Mouse (Mus musculus) stomach, postnatal 0 days (tissue): Measurements from ENCODE around the gene Zfp169.

Source experiments
- CTCF ChIP-seq: IDR thresholded peaks from 2 replicates; pipeline ENCODE4 v1.5.1; 2016; ENCODE audit warnings: antibody characterized with exemption, low read depth, mild to moderate bottlenecking, moderate library complexity
- EP300 ChIP-seq: optimal IDR thresholded peaks from 2 replicates; pipeline ENCODE3; 2016; ENCODE audit warnings: antibody characterized with exemption

DNA sequence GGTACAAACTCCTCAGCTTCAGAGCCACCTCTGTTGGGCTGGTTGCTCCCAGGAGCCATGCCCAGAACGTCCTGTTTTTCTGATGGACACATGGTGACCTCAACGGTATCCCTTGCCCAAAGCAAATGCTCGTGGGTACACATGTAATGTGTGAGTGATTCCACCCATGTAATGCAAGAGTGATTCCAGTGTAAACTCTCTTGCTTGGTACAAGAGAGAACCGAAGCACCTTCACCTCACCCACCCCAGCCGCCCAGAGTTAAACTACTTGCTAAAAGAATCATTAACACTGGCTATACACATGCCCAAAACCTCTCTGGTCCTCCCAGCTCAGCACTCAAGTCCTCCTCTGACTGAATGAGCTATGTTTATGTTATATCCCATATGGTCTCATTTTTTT, 74.9 kb downstream of the Zfp169 start:
- TF ChIP-seq EP300, result no peak
- no peak for TF ChIP-seq CTCF
